Mouse (Mus musculus) testis, postnatal 14 days (tissue): ENCODE measurements around the gene Atp5d.
"Not testable (repeated sequence)": the region's sequence is repeated elsewhere in the genome, so short reads cannot be mapped to it uniquely, and the experiment has no call there.

ENCODE experiments used
- DNase-seq: peaks from one replicate; pipeline ENCODE4 v3.0.0; 2021; ENCODE audit warnings: low spot score

Gene Atp5d

DNA sequence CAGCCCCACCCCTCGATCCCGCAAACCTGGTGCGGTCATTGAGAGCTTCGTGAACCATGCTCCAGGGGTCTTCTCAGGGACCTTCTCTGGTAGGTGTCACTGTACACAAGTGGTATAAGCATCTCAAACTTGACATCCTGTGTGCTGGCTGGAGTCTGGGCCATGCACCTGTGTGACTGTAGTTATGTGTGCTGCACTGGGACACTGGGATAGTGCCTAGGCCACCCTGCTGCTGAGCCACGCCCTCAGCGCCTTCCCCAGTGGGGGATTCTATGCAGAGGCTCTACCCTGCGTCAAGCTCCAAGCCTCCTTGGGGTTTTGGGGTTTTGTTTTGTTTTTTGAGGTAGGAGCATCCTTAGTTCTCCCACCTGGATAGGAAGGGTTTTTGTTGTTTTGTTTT, 16.0 kb downstream of the Atp5d start:
- DNase-seq = no peak

DNA sequence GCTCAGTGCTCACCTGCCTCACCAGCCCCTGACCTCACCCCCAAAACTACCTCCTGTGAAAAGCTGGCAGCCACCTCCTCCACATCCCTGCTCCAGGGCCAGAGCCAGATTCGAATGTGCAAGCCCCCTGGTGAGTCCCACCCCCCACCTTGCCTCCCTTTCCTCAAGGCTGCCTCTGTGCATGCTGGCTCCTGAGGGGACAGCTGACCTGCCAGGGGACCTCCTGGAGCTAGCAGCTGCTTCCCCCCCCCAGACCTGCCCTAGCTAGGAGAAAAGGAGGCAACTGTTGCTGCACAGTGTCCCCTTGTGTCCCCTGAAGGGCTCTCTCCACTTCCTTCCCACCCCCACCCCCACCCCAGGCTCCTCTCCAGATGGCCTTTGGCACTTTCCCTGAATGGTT, 16.8 kb downstream of the Atp5d start:
- DNase-seq = no peak

DNA sequence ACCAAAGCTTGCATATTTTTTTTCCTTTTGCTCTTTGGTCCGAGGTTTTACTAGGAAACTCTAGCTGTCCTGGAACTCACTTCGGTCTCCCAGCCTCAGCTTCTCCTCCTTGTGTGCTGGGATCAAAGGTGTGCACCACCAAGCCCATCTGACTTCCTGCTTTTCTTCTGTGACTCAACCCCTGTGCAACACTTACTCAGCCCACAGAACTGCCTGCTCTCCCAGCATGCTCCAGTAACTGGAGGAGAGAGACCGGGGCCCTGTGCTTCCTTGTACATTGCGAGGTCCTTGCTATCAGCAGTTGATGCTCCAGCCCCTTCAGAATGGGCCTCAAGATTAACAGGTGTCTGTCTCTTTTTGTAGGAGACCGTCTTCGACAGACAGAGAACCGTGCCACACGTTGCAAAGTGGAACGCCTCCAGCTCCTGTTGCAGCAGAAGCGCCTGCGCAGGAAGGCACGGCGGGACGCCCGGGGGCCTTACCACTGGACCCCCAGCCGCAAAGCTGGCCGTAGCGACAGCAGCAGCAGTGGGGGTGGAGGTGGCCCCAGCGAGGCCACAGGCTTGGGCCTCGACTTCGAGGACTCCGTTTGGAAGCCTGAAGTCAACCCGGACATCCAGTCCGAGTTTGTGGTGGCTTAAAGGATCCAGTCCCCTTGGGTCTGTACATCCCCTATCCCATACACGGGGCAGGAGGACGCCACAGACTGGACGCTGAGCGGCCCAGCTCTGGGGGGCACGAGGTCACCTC, 17.7 kb downstream of the Atp5d start:
- DNase-seq = no peak

DNA sequence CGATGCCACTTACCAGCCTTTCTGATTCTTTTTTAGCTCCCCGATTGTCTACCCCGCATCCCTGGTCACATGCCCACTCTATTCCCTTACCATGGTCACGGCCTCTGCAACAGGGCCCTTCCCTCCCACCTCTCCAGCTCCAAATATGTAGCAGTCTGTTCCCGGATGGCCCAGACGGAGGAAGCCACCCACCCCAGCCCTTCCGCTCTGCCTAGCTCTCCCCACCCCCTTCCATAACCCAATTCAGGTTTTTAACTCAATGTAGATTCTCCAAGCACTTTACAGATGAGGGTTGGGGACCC, 18.3 kb downstream of the Atp5d start:
- no peak for DNase-seq

DNA sequence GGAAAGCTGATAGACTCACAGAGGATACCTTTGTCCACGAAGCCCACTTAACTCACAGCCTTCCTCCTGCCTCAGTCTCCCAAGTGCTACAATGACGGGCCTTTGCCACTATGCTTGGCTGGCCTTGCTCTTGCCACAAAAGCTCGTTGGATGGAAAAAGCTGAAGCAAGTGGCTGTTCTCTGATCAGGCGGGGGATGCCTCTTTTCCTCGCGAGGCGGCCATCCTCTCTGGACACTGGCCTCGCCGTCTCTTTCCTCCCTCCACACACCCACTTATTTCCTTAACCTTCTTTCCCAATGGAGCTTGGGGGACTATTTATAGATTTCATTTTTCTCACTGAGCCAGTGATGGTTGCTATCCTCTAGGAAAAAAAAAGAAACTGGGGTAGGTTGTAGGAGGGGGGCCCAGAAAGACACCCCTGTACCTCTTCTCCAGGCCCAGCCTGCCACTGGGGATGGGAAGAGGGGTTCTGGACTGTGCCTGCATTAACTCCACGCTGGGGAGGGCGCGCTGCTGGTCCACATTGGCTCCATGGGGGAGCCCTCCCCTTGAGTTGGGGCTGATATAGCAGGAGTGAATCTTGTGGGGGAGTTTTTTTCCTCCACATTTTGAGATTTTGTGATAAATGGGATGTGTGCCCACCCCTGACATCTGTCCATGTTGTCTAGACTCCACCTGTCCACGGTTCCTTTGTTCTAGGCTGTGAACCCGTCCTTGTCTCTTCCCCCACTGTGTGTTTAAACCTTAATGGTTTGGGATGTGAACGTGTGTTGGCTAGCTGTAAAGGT, 18.9 kb downstream of the Atp5d start:
- no peak for DNase-seq

DNA sequence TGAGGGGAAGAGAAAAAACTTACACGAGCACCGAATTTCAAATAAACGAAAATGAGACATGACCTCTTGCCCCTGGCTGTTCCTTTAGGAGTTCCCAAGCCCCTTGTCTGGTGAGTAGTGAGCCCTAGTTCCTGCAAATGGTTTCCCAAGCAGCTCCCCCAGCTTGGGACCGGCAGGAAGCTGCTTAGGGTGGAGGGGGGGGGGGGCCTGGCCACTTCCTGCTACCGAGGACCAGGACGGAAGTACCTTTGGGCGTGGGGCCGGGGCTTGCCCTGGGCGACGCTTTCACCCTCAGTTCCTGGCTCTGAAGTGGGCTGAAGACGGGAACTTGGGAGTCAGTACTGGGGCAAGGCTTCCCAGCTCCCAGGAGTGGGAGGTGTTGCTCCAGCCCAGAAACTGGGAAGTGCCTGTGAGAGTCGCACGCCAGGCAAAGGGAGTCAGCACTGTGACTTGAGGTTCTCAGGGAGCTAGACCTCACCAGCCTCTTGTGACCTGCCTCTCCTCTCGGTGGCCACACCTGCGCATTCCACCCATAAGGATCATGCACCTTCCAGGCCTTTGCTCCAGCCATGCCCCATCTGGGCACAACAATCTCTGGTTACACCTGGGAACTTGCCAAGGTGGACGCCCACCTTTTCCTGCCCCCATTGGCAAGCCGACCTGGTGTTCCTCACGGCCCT, 20.0 kb downstream of the Atp5d start:
- DNase-seq = peak; percentile 64

DNA sequence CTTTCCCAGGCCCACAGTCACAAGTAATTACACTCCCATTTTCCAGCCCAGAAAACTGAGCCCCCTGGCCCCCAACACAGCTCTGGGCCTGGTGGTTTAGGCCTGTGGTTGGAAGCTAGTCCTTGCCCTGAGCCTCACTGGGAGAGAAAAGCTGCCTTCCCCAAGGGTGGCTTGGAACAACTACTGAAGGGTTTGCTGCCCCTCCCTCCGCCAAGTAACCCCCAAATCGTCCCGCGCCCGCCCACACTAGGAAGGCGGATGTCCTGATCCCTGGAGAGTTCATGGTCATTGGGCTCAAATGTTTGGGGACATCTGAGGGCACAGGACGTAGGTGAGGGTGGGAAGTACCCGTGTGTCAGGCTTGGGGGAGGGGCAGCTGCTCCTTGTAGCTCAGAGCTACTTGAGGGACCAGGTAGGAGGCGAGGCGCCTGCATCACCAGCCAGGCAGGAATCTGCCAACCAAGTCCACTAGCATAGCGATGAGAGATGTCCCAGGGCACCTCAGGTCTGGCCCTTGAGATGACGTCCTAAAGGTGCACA, 20.7 kb downstream of the Atp5d start:
- DNase-seq = peak; percentile 68

DNA sequence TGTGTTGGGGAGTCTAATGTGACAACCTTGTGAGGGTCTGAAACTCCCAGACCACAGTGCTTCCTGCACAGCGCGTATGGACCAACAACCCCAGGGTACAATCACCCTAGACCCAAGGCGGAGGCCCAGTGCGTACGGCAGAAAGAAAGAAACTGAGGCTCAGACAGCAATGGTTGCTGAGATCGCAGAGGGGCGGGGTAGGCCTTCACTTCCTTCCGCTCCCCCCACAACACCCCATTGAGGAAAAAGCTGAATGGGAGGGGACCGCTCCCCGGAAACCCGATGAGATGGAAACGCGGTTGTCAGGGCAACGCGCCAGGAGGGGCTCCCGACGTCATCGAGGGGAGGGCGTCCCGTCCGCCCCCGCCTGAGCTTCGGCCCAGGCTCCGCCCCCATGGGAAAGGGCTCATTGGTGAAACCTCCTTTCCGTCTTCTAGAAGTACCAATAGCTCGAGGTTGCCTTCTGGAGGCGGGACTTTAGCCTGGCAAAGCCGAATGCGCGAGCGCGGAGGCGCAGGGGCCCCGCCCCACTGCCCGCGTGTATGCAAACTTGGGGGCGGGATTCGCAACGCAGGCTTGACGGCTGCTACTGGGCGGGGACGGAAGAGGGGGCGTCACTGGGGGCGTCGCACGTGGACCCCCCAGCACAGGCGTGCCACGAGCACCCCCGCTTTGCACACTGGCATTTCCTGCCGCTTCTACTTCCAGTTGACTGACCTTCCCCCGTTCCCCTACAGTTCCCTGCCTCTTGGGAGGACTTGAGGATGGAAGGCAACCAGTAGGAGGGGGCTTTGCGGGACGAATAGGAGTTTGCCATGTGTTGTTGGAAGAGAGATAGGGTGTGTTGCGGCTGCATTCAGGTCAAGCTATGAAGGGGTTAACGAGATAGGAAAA, 21.4 kb downstream of the Atp5d start:
- DNase-seq = peak; percentile 97

DNA sequence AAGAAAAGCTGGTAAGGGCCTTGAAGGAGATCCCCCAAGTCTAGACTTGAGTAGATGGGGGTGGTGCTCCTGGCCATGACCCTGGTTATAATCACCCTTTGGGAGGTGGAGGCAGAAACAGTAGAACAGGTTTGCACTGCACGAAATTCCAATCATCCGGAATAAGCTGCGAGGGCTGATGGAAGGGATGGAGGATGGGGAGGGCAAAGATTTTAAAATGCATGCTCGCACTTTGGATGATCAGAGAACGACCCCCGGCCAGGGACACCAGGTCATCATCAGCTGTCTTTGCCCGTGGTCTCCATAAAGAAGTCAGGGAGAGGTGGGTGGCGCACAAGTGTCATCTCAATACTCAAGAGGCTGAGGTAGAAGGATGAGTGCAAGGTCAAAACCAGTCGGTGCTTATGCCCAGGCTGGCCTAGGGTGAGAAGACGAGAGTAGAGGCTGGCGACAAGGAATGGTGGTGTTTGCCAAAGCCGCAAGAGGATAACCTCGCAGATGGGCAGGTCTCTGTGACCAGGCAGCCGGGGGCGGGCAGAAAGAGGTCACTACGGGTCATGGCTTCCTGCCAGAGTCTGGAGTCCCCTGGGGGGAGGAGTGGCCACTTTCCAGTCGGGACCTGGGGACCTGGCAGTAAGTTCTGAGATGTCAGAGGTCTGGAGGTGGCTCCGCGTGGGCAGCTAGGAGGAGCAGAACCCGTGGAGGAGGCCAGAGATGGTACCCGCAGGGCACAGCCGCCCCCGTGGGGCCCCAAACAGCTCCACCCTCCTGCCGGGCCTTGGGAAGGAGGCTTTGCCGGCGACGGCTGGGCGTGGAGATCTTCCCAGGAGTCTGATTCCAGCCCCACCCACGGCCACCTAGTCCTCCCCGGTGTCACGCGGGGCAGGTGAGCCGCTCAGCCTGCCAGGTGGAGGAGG, 22.3 kb downstream of the Atp5d start:
- DNase-seq = peak; percentile 87

DNA sequence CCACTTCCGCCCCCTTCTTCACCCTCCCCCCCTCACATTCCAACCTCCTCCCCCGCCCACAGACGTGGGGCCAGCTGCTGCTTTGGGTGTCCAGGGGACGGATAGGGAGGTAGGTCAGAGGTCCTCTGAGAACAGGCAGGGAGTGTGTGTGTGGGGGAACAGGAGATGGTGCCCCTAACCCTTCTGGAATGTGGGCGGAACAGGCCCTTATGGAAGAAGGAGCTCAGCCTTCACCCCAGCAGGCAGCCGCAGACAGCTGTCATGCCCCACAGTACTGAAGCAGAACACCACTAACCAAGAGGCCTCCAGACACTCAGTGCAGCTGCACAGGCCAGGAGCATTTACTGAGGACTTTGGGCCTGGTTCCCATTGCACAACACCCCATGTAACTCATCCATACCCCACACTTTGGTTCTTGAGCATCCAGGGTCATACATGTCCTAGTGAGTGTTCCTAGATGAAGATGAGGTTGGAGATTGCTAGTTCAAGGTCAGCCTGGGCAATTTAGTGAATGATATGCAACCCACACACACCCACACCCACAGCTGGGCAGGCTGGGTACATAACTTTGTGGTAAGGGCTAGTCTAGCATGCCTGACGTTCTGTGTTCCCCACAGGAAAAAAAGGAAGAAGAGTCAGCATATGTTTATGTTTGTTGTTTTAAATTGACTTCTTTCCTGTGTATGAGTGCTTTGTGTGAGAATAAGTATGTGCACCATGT, 23.2 kb downstream of the Atp5d start:
- peak; percentile 68 for DNase-seq

DNA sequence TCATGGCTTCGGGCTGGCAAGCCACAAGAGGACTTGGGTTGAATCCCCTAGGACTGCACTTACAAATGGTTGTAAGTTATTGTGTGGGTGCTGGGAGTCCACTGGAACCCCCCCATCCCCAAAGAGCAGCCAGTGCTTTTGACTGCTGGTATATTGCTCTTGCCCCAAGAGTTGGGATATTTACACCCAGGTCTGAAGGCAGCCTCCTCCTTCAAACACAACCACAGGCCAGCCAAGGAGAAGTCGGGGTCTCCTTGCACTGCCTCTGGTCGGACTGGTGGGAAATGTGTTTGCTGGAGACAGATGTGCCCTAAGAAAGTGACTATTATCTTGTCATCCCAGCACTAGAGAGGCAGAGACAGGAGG, 23.8 kb downstream of the Atp5d start:
- no peak for DNase-seq

DNA sequence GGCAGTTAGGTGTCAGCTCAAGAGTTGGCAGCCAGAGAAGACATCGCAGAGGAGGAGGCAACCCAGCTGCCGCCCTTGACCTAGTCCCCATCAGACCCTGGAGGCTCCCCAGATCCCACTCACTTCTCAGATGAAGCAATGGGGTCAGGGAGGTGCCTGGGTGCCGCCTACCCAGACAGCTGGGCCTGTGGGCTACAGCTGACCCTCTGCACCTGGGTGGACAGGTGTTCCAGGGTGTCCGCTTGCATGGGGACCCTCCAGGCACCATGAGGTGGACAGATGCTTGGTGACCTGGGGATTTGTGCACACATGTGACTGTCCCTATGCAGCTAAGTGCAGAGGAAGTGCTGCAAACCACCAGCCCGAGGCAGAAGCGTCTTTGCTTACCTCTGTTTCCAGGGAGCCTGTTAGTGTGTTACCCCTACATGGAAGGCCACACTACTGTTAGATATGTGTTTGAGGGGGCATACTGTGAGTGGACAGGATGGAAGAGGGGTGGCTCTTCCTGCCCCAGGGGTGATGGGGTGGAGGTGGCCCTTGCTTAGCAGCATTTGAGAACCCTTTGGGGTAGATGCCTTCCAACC, 24.4 kb downstream of the Atp5d start:
- DNase-seq = no peak

DNA sequence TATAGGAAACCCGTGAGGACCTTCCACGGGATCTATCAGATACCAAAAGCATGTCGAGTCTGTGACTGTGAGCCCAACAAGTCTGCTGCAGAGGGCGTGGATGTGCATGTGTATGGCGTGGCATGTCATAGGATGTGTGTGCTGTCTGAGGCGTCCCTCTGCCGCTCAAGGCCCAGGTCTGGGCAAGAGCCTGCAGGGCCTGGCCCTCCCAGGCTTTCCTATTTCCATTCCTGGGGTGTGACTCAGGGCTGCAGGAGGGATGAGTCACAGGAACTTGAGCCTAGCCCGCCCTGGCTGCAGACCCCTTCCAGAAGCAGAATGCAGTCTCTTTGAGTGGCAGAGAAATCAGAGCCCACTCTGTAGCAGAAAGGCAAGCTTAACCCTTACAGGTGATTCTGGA, 25.3 kb downstream of the Atp5d start:
- DNase-seq = no peak

DNA sequence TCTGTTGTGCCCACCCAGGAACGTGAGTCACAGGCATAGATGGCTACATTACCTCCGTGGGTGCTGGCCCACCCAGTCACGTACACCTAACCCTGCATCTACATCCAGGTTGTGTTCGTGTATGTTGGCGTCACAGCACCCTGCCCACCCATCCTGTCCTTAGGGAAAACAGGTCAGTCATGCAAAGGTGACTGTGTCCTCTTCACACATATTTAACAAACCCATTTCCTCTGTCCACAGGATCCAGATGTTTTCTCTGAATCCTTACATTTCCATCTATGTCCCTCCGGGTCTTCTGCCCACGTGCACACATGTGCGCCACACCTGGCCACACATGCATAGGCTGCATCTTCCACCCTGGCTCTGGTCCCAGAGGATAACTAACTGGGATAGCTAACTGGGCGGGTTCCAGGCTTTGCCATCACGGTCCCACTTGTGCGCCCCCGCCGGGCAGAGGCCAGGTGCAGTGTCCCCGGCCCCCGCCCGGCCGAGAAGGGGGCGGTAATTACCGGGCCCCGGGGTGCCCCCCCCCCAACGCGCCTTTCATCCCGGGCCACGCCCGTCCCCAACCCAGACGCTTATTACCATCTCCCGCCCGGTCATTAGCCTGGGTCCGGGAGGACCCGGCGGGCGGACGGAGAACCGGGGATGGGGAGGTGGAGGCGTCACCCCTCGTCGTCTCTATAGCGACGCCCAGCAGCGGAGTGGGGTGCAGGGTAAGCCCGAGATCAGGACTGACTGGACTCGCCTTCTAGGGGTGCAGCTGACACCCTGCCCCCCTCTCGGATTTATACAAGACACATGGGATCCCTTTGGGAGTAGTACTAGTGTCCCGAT, 25.9 kb downstream of the Atp5d start:
- no peak for DNase-seq

DNA sequence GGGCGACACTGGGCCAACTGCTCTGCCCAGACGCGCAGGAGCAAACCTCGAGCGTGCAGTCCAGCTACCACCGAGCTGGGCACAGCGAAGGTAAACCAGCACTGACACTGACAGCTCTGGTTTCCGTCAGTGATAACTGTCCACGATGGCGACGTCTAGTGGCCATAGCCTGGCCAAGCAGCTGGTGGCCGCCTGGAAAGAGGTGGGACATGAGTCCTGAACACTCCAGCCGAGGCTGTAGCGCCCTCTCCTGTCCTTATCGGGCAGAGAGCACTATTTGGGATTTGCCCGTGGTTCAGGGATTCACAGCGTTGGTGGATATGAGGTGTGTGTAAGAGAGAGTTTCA, 26.5 kb downstream of the Atp5d start:
- DNase-seq = peak; percentile 89

DNA sequence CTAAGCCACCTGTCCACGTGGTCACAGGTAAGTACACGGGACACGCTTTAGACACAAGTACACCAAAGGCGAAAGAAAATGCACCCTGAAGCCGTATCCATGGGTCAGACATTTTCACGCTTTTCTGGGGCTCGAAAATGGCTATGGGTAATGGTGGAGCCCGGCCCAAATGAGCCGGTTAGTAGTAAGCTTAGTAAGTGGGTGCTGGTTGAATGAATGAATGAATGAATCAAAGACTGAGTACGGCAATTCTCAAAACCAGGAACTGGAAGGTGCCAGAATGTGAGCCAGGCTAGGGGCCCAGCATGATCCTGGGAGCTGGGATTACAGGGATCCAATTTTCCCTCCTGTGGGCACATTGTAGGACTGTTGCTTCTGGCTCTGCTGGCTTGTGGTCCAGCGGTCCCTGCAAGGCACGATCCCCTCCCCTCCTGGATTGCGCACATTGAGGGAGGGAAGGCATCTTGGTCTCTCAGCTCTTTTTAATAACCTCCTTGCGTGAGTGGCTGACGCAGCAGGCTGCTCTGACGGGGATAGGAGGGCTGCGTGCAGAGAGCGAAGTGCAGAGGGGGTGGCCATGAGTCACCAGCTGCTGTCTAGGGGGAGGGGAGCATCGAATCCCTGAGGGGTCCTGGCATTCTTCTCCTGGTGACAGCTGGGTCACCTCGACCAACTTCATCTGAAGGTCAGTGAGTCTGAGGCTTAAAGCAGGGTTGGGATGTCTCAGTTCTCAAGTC, 27.1 kb downstream of the Atp5d start, which contains the start of gene Cirbp:
Gene Cirbp (plus strand): TSS at position 594 of the 737 bp plus-strand sequence.
- DNase-seq = no peak

DNA sequence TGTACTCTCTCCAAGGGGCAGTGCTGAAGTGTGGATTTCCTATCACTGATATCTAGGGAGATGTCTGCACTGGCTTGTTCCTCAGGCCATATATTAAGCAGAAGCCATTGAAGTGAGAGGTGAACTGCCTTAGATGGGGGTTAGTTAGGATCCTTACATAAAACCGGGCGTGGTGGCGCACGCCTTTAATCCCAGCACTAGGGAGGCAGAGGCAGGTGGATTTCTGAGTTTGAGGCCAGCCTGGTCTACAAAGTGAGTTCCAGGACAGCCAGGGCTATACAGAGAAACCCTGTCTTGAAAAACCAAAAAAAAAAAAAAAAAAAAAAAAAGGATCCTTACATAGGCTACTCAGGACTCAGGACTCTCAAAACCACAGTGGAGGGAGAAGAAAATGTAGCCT, 27.7 kb downstream of the Atp5d start:
- not testable (repeated sequence) for DNase-seq

DNA sequence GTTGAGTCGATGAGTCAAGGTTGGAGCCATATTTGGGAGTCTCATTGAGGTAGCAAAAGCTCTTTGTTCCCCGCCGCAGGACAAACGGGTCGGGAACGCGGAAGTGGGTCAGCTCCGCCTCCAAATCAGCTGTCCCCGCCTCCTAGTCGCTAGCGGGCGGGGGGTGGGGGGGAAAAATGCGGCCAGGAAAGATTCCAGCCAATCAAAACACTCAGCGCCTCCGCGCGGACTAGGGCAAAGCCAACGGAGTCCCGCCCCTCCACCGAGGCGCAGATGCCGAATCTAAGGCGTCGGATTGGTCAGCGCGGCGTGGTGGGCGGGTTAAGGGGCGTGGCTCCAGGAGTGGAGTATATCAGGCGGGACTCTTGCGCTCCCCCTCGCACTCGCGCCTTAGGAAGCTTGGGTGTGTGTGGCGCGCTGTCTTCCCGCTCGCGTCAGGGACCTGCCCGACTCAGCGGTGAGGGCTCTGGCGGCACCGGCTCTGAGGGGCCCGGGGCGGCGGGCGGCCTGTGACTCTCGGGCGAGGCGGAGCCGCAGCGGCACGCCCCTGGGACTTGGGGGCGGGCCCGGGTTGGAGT, 29.1 kb downstream of the Atp5d start:
- DNase-seq = peak; percentile 98
